Mouse (Mus musculus): Measurements from ENCODE around the gene Ccnk. TPM values are rescaled to one million over a fixed set of nuclear protein-coding genes. Genes with fewer than 3 reads are reported as not detected.

The Ccnk gene
- polyA plus RNA-seq, 1 experiment = 15.5 TPM

DNA sequence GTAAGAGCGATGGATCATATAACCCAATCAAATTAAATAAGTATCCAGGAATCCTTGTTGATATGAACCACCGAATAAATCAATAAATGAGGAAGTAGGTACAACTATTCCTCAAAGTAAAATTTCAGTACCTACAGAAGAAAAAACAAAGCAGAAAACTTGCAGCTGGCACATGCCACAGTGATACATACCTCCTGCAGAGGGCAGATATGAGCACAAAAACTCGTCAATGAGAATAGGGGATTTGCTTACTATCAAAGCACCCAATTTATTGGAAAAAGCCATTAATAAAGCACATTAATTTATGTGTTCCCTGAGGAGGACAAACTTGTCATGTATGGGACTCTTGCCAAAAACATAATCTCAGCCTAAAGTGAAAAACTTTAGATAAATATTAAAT is 29.6 kb upstream of the Ccnk start:
- Histone ChIP-seq H3K4me3 (ENCODE audit: extremely low read depth, insufficient read depth, insufficient read length) (no peak overlapping the region), H3K36me3 (ENCODE audit: control insufficient read depth, insufficient read depth, low read length) (peaks cover 20% of the 10 kb centered on the region), H3K4me1 (ENCODE audit: control insufficient read depth, insufficient read depth, insufficient read length) (no peaks in the 10 kb centered on the region), H3K27me3 (ENCODE audit: control insufficient read depth, insufficient read depth, low read length) (no peaks in the 10 kb centered on the region), H3K27ac (ENCODE audit: insufficient read depth, low read length) (no peak overlapping the region)
- no peak for TF ChIP-seq POLR2A (IDR thresholded peaks at IDR 0.05; ENCODE audit: low read depth, low read length)
- TF ChIP-seq CTCF (IDR thresholded peaks at IDR 0.05; ENCODE audit: extremely low read depth, insufficient read depth, insufficient read length, insufficient replicate concordance) = no peak
- DNase-seq (ENCODE audit: low read depth in 1 of 2, low spot score in 2 of 2) = no peak
- WGBS = 66% methylated on average over 3 of the region's 3 CpGs

DNA sequence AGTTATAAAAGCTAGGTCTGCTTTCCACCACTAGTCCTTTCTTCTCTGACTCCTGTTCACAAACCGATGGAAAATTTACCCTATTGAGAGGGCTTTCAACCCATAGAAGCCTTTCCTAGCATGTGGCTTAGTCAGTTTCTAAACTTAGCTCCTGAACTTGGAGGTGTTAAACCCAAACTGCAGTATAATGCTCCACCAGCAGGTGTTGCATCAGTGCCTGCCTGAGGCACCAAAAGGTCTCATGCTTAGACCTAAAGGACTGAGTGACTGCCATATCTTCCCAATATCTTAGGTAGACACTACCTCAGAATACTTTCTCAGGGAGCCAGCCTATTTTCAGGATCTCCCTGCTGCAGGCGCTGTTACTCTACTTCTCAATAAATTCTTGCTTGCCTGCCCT is 26.6 kb upstream of the Ccnk start:
- DNase-seq (ENCODE audit: low read depth in 1 of 2, low spot score in 2 of 2) = no peak
- H3K4me3 ChIP-seq (ENCODE audit: extremely low read depth, insufficient read depth, insufficient read length) = no peak overlapping the region
- no peak overlapping the region for H3K27ac ChIP-seq (ENCODE audit: insufficient read depth, low read length)
- 98% methylated on average over 2 of the region's 2 CpGs for WGBS
- peaks cover 26% of the 10 kb centered on the region for H3K36me3 ChIP-seq (ENCODE audit: control insufficient read depth, insufficient read depth, low read length)
- H3K27me3 ChIP-seq (ENCODE audit: control insufficient read depth, insufficient read depth, low read length) = no peaks in the 10 kb centered on the region
- H3K4me1 ChIP-seq (ENCODE audit: control insufficient read depth, insufficient read depth, insufficient read length) = no peaks in the 10 kb centered on the region
- TF ChIP-seq POLR2A (IDR thresholded peaks at IDR 0.05; ENCODE audit: low read depth, low read length) (no peak), CTCF (IDR thresholded peaks at IDR 0.05; ENCODE audit: extremely low read depth, insufficient read depth, insufficient read length, insufficient replicate concordance) (no peak)

DNA sequence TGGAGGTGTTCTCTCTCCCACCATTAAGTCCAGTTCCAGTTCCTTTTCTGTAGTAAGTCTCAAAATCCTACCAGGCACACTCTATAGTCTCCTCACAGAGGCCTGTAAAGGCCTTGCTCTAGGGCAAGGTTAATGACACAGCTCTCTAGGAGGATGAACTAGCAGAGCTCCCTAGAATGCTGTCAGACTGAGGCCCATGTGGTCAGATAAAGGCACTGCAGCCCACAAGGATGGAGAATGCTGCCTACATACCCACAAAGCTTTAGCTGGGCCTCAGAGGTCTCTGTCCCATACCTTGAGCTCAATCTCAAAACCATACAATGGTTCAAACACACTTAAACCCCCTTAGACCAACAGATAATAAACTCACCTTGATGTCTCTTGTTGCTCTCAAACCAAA is 19.5 kb upstream of the Ccnk start:
- TF ChIP-seq POLR2A (IDR thresholded peaks at IDR 0.05; ENCODE audit: low read depth, low read length) = no peak
- no peak for TF ChIP-seq CTCF (IDR thresholded peaks at IDR 0.05; ENCODE audit: extremely low read depth, insufficient read depth, insufficient read length, insufficient replicate concordance)
- Histone ChIP-seq H3K27me3 (ENCODE audit: control insufficient read depth, insufficient read depth, low read length) (no peaks in the 10 kb centered on the region), H3K36me3 (ENCODE audit: control insufficient read depth, insufficient read depth, low read length) (peaks cover 24% of the 10 kb centered on the region), H3K4me3 (ENCODE audit: extremely low read depth, insufficient read depth, insufficient read length) (no peak overlapping the region), H3K4me1 (ENCODE audit: control insufficient read depth, insufficient read depth, insufficient read length) (no peaks in the 10 kb centered on the region), H3K27ac (ENCODE audit: insufficient read depth, low read length) (no peak overlapping the region)
- DNase-seq (ENCODE audit: low read depth in 1 of 2, low spot score in 2 of 2) = no peak

DNA sequence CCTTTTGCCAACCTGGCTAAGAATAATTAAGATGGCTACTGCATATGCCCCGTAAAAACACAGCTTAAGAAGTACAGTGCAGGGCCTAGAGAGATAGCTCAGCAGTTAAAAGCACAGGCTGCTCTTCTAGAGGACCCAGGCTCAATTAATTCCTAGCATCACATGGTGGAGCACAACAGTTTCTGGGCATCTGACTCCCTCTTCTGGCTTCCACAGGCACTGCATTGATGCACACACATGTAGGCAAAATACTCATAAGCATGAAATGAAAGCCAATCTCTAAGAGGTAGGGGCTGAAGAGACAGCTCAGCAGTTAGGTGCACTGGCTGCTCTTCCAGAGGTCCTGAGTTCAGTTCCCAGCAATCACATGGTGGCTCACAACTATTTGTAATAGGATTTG is 17.3 kb upstream of the Ccnk start:
- DNase-seq (ENCODE audit: low read depth in 1 of 2, low spot score in 2 of 2) = no peak
- Histone ChIP-seq H3K4me3 (ENCODE audit: extremely low read depth, insufficient read depth, insufficient read length) (no peak overlapping the region), H3K4me1 (ENCODE audit: control insufficient read depth, insufficient read depth, insufficient read length) (no peaks in the 10 kb centered on the region; the same call in 1 of the 2 replicates), H3K27me3 (ENCODE audit: control insufficient read depth, insufficient read depth, low read length) (no peaks in the 10 kb centered on the region), H3K27ac (ENCODE audit: insufficient read depth, low read length) (no peak overlapping the region), H3K36me3 (ENCODE audit: control insufficient read depth, insufficient read depth, low read length) (peaks cover 16% of the 10 kb centered on the region)
- WGBS = 100% methylated on average over 1 of the region's 1 CpGs
- TF ChIP-seq CTCF (IDR thresholded peaks at IDR 0.05; ENCODE audit: extremely low read depth, insufficient read depth, insufficient read length, insufficient replicate concordance) = no peak; the same call in 1 of the 2 replicates
- no peak for TF ChIP-seq POLR2A (IDR thresholded peaks at IDR 0.05; ENCODE audit: low read depth, low read length)

DNA sequence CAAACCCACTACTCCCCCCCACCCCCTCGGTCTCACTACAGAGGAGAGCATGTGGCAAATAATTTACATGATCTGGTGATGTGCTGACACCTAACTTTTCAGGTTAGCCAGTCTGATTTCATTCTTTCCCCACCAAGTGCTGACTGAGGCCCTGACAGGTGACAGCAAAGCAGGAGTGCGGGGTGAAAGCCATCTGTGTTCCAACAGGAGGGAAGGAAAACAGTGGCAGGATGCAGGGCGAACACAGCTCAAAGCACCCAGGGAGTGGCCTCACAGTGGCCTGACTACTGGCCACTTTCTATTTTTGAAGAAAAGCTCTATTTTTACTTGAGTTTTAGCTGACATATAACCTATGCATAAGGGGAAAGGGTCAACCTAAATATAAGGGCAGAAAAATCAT is 15.7 kb upstream of the Ccnk start:
- no peak for DNase-seq (ENCODE audit: low read depth in 1 of 2, low spot score in 2 of 2)
- Histone ChIP-seq H3K4me1 (ENCODE audit: control insufficient read depth, insufficient read depth, insufficient read length) (no peaks in the 10 kb centered on the region; the same call in 1 of the 2 replicates), H3K27ac (ENCODE audit: insufficient read depth, low read length) (no peak overlapping the region), H3K27me3 (ENCODE audit: control insufficient read depth, insufficient read depth, low read length) (no peaks in the 10 kb centered on the region), H3K36me3 (ENCODE audit: control insufficient read depth, insufficient read depth, low read length) (peaks cover 15% of the 10 kb centered on the region), H3K4me3 (ENCODE audit: extremely low read depth, insufficient read depth, insufficient read length) (no peak overlapping the region)
- TF ChIP-seq POLR2A (IDR thresholded peaks at IDR 0.05; ENCODE audit: low read depth, low read length) (no peak), CTCF (IDR thresholded peaks at IDR 0.05; ENCODE audit: extremely low read depth, insufficient read depth, insufficient read length, insufficient replicate concordance) (no peak)
- WGBS = 96% methylated on average over 3 of the region's 3 CpGs

DNA sequence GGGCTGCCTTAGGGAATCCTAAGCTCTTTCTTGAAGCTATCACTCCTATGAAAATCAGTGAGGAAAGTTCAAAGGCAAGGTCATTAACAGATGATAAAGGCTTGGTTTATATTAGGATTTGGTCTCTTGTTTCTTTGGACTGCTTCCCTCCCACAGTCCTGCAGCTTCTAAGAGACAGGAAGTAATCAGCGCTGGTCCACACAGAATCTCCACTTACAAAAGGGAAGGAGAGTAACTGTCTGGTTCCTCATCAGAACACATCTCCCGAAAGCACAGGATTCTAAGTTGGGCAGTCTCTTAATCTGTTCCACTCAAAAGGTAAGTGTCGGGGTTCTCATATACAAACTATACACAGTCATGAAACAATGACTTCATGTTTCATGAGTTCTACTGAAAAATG is 10.5 kb upstream of the Ccnk start:
- no peak for DNase-seq (ENCODE audit: low read depth in 1 of 2, low spot score in 2 of 2)
- Histone ChIP-seq H3K36me3 (ENCODE audit: control insufficient read depth, insufficient read depth, low read length) (no peaks in the 10 kb centered on the region; the same call in 1 of the 2 replicates), H3K4me1 (ENCODE audit: control insufficient read depth, insufficient read depth, insufficient read length) (peaks cover 14% of the 10 kb centered on the region), H3K4me3 (ENCODE audit: extremely low read depth, insufficient read depth, insufficient read length) (no peak overlapping the region), H3K27ac (ENCODE audit: insufficient read depth, low read length) (no peak overlapping the region), H3K27me3 (ENCODE audit: control insufficient read depth, insufficient read depth, low read length) (no peaks in the 10 kb centered on the region)
- WGBS = 42% methylated on average over 3 of the region's 3 CpGs
- no peak for TF ChIP-seq CTCF (IDR thresholded peaks at IDR 0.05; ENCODE audit: extremely low read depth, insufficient read depth, insufficient read length, insufficient replicate concordance)
- no peak for TF ChIP-seq POLR2A (IDR thresholded peaks at IDR 0.05; ENCODE audit: low read depth, low read length)

DNA sequence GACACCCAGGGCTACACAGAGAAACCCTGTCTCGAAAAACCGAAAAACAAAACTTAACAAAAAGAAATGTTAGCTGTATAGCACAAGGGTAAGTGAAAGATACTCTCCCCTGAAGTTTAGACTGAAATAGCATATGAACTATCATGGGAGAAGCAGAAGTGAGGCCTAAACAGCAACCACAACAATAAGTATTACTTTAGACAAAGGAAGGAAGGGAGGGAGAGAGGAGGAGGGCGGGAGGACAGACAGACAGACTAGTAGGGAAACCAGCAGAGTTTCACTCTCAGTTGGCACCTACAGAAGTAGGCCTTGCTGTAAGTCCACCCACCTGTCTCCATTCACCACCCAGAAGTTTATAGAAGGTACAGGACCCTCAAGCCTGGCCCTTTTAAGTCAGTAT is 8.9 kb upstream of the Ccnk start:
- Histone ChIP-seq H3K4me3 (ENCODE audit: extremely low read depth, insufficient read depth, insufficient read length) (no peak overlapping the region), H3K4me1 (ENCODE audit: control insufficient read depth, insufficient read depth, insufficient read length) (peaks cover 16% of the 10 kb centered on the region), H3K27ac (ENCODE audit: insufficient read depth, low read length) (no peak overlapping the region), H3K27me3 (ENCODE audit: control insufficient read depth, insufficient read depth, low read length) (no peaks in the 10 kb centered on the region), H3K36me3 (ENCODE audit: control insufficient read depth, insufficient read depth, low read length) (no peaks in the 10 kb centered on the region)
- WGBS = 27% methylated on average over 3 of the region's 3 CpGs
- no peak for TF ChIP-seq CTCF (IDR thresholded peaks at IDR 0.05; ENCODE audit: extremely low read depth, insufficient read depth, insufficient read length, insufficient replicate concordance)
- no peak for TF ChIP-seq POLR2A (IDR thresholded peaks at IDR 0.05; ENCODE audit: low read depth, low read length)
- DNase-seq (ENCODE audit: low read depth in 1 of 2, low spot score in 2 of 2) = no peak
